Mouse (Mus musculus) adrenal gland, postnatal 36 days (tissue): Measurements from ENCODE around the gene Aldh1a3. TPM values are rescaled to one million over a fixed set of nuclear protein-coding genes. Genes with fewer than 3 reads are reported as not detected.

Experiments used
- DNase-seq, 2 experiments: peaks; one replicate each; pipeline ENCODE4 v3.0.0; 2021; ENCODE audit warnings: mixed read lengths in 1 of 2
- microRNA-seq: library from miRNA; unstranded; fragments of <30 nt; microRNA quantifications from one replicate; pipeline ENCODE4 v1.2.0, GENCODE M21; 2021
- total RNA-seq, 2 experiments: library from RNA; stranded (reverse); gene quantifications; 2 replicates each; pipeline ENCODE4 v1.2.3; 2021

The Aldh1a3 gene
- total RNA-seq, 2 experiments from 2014 or later, result 9.2 to 10.4 TPM

- DNase-seq, result no peak
Measured at GRCm38 (mm10) chr7:66370970-66371369, 56.3 kb downstream of the Aldh1a3 start.

- DNase-seq, result no peak
Measured at GRCm38 (mm10) chr7:66369934-66370445, 57.3 kb downstream of the Aldh1a3 start.

- DNase-seq, result peak in 1 of 2 experiments; percentile 18
Measured at GRCm38 (mm10) chr7:66369071-66369933, 58.0 kb downstream of the Aldh1a3 start.

- peak; percentile 38 to 49 for DNase-seq
Measured at GRCm38 (mm10) chr7:66365904-66366303, 61.4 kb downstream of the Aldh1a3 start, which contains the start of gene Gm10974. Gm10974 (plus strand) TSS chr7:66365905.

- no peak for DNase-seq
Measured at GRCm38 (mm10) chr7:66365411-66365810, 61.9 kb downstream of the Aldh1a3 start.

GRCm38 (mm10) chr7:66364491-66364890 lies 62.8 kb downstream of the Aldh1a3 start:
- DNase-seq, result no peak

- peak; percentile 60 to 70 for DNase-seq
Measured at GRCm38 (mm10) chr7:66359044-66359443, 68.3 kb downstream of the Aldh1a3 start.

GRCm38 (mm10) chr7:66358461-66358860 lies 68.9 kb downstream of the Aldh1a3 start:
- no peak for DNase-seq

GRCm38 (mm10) chr7:66355791-66356522 lies 71.4 kb downstream of the Aldh1a3 start:
- DNase-seq, result no peak

- DNase-seq, result no peak
Measured at GRCm38 (mm10) chr7:66354911-66355310, 72.4 kb downstream of the Aldh1a3 start.

- no peak for DNase-seq
Measured at GRCm38 (mm10) chr7:66351074-66351473, 76.2 kb downstream of the Aldh1a3 start.

- DNase-seq, result no peak
Measured at GRCm38 (mm10) chr7:66349670-66350069, 77.6 kb downstream of the Aldh1a3 start.

- no peak for DNase-seq
Measured at GRCm38 (mm10) chr7:66348588-66348987, 78.7 kb downstream of the Aldh1a3 start.

GRCm38 (mm10) chr7:66346959-66347663 lies 80.2 kb downstream of the Aldh1a3 start:
- no peak for DNase-seq

- no peak for DNase-seq
Measured at GRCm38 (mm10) chr7:66343307-66343706, 84.0 kb downstream of the Aldh1a3 start.

- DNase-seq, result no peak
Measured at GRCm38 (mm10) chr7:66342831-66343230, 84.5 kb downstream of the Aldh1a3 start.

GRCm38 (mm10) chr7:66342323-66342722 lies 85.0 kb downstream of the Aldh1a3 start:
- peak; percentile 67 to 72 for DNase-seq

Small RNA genes lying within 50 kb of the gene (microRNA-seq; reads per million reads assigned to microRNA genes)
- not detected for gene Mir7057

Other genes with a start within 250 kb of the Aldh1a3 start
- gene Gm10974, start 61.6 kb downstream of the Aldh1a3 start, total RNA-seq, result not detected
- 10 to 100 TPM; 15.3 to 15.5 TPM for gene Lrrk1, start 39.2 kb downstream of the Aldh1a3 start, total RNA-seq